Mouse (Mus musculus) MN1 (cell line): ENCODE measurements around the gene Cdkn3.
"Not testable (repeated sequence)": the region's sequence is repeated elsewhere in the genome, so short reads cannot be mapped to it uniquely, and the experiment has no call there.

Source experiments
- DNase-seq: peaks from one replicate; pipeline ENCODE4 v3.0.0-alpha.2; 2016; ENCODE audit warnings: low spot score

Cdkn3 gene

DNA sequence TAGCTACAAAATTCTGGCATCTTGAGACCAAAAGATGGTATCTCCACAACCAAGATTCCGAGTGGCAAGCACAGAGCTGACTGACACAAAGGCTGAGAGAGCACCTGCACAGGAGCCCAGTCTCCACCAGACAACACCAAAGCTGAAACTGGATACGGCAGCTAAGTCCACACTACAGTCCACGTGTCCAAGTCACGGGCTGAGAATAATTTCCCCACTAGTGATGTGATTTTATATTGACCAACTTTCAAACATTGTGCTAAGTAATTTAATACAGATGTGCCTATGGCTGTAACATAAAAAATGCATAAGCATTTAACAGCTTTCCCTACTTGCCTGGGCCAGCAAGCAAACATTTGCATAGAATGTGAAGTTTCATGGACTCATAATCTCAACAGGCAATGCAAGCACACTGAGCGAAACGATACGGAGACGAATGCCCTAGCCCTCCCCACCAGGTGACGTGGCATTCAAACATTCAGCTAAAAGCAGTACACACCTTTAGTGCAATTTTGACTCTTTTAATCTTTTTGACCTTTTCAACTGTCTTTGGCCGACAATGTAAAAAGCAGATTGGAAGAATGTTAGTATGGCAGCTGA is 23.1 kb downstream of the Cdkn3 start:
- DNase-seq = no peak

DNA sequence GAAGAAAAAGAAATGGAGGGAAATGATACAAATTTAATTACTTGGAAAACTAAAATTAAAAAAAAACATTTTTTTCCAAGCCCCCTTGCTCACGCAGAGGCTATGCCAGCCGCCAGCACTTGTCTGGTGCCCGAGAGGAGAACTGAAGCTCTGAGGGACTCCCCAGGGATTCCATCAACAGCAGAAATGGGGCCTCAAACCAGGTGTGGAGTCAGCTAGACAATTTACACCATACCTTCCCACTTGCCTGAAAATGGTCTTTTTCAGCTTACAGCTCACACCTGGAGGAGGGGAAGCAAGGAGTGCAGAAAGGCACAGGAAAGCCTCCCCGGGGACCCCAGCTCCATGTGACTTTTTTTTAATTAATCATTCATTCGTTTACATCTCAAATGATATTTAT is 24.9 kb downstream of the Cdkn3 start:
- no peak for DNase-seq

DNA sequence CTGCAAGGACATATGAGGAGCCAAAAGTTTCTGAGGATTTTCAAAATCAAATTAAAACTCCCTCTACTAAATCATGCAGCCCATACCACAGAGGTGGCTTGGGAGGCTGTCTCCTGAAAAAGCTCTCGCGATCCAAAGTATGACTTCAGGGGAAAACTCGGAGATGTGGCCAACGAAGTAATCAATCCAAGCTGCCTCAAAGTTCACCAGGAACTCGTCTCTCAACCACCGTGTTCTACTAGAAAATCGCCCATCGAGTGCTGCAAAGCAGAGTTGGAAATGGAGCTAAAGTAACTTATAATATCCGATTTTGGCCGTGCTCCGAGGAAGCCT is 27.1 kb downstream of the Cdkn3 start:
- no peak for DNase-seq

DNA sequence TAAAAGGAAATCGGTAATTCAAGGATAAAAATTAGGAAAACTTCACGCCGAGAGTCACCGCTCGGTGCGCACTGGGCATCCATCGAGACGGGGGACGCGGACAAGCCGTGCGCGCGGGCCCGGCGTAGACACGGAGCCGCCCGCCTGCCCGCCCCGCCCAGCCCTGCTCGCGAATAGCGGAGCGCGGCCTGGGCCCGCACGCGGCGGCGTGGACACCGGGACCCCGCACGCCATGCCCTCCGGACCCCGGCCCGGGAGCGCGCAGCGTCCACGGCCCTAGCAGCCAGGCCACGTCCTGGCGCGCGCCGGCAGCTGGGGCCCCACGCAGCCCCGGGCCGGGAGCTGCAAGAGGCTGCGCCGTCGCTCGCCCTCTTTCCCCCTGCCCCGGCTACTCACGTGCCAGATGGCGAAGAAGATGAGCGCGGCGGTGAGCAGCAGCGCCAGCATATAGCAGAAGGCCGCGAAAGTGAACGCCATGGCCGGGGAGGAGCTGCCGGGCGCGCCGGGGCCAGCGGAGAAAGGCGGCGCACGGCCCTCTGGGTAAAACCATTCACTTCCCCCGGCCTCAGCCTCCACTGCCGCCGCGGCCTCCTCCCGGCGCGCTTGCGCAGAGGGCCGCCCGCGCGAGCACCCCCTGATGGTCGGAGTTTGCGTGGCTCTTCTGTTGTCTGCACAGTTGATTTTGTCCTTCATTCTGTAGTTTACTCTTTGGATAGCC is 27.6 kb downstream of the Cdkn3 start, which contains the start of gene Cnih1:
TSS of gene Cnih1 (minus strand) at position 625 of the 718 bp plus-strand sequence.
- peak; percentile 91 for DNase-seq

DNA sequence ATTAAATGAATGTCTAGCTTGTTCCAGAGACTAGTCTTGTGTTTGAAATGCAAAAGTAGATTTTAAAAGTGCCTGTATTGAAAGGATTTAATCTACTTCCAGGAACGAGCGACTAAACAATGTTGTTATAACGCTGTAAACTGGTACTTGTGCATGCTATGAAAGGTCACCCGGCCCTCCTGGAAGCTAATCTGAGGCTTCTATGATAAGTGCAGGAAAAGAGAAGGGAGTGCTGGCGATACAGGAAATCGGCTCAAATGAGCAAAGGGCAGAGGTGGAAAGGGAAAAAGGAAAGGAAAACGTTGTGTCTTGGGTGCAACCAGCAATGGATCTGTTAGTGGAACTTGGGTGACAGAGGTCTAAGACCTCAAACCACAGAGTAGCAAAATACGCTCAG is 28.2 kb downstream of the Cdkn3 start:
- DNase-seq = no peak

DNA sequence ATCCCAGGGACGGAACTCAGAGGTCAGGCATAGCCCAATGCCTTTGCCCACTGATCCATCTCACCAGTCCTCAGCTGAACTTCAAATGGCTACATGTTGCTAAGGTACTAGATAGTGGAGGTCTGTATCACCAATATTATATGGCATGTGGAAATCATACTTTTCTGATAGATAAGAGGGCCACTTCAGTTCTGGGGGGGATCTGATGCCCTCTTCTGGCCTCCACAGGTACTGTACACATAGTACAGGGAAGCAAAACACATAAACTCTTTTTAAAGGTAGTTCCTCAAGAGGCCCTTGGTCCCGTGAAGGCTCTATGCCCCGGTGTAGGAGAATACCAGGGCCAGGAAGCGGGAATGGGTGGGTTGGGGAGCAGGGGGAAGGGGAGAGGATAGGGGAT is 30.0 kb downstream of the Cdkn3 start:
- DNase-seq = no peak

DNA sequence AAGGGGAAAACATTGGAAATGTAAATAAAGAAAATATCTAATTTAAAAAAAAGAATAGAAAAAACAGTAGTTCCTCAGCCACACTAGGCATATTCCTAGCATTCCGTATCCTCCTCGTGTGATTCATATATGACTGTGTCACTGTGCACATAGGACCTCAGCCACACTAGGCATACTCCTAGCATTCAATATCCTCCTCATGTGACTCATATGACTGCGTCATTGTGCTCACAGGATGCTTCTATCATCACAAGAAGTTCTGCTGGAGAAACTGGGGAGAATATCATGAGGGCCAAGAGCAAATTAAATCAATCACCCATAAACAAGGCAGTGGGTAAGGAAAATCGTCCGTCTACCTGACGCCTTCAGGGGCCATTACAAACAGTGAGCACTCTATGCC is 30.4 kb downstream of the Cdkn3 start:
- DNase-seq = no peak

DNA sequence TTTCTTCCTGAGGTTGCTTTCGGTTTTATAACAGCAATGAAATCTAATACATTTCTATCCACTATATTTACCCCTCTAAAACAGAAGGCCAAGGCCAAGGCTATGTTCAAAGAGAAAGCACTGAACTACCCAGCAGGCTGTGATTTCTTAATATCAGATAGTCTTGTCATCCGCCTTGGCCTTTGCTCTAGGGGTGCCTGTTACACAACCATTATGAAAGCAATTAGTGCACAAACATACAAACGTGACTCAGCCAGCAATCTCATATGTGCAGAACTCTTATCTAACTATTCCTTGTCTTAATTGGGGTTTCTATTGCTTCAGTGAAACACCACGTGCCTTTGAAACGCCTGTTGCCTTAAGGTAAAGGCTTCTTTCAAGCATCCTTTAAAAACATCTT is 33.8 kb downstream of the Cdkn3 start:
- no peak for DNase-seq

DNA sequence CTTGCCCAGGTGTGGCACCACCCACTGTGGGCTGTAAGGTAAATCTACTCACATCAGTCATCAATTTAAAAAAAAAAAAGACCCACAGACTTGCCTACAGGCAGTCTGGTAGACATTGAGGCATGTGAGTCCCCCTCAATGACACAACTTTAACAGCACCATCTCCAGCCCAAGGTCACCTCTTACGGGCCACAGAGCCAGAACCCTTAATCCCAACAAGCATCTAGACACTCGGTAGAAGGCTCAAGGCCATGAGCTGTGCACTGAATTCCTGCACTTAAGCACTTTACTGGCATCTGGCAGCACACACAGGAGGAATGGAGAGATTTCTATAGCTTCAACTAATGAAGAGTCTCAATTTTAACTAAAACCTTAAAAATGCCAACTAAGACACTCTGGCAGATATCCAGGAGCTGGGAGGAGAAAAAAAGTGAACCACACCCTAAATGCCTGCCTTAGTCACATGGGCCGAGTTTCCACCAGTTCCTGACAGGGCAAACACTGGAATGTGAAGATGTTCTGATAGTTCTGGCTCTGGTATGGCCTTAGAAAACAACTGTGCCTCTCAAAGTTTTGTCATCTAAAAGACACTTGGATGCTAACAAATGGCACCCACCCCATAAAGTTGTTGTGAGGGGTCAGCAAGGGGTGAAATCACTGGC is 40.5 kb downstream of the Cdkn3 start:
- DNase-seq = no peak

DNA sequence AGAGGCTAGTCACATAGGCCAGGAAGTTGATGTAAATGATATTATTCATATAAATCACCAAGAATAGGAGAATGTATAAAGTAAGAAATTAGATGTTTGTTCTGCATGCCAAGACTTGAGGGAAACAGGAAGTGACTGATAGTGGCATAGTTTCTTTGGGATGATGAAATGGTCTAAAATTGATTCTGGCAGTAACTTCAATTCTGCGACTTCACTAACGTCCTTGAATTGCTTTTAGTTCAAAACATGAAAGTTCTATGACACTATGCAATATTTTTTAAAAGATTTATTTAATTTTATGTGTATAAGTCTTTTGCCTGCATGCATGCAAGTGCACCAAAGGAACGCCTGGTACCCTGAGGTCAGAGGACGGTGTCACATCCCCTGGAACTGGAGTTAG is 42.9 kb downstream of the Cdkn3 start:
- no peak for DNase-seq

DNA sequence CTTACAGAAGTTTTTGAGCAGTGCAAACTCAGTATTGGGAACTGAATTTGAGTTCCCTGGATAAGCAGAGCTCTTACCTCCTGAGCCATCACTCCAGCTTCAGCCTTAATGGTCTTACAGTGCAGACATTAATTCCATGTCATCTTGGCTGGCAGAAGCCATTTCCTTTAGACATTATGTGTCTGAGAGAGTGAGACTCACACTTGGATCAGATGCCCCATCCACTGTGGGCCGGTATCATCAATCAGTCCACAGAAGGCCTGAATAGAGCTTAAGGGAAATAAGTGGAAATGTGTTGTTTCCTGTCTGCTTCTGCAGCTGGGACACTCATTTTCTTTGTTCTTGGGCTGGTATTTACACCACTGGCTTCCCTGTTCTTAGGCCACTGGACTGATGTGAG is 43.5 kb downstream of the Cdkn3 start:
- no peak for DNase-seq

DNA sequence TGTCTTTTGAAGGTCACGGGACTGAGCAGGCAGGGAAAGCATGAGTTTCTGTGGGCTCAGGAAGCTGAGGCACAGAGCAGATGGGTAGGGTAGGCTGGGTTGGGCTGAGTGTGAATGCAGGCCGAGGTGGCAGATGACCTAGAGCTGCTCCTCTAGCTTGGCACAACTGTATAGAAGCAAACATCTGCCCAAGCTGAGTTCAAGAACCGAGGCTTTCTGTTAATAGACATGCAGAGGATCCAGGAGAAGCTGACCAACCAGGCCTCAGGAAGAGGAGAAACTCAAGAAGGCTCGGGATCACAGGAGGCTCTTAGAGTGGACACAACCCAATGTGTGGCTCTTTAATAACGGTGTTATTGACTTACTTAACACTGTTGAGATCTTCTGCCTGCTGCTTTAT is 45.8 kb downstream of the Cdkn3 start:
- no peak for DNase-seq

DNA sequence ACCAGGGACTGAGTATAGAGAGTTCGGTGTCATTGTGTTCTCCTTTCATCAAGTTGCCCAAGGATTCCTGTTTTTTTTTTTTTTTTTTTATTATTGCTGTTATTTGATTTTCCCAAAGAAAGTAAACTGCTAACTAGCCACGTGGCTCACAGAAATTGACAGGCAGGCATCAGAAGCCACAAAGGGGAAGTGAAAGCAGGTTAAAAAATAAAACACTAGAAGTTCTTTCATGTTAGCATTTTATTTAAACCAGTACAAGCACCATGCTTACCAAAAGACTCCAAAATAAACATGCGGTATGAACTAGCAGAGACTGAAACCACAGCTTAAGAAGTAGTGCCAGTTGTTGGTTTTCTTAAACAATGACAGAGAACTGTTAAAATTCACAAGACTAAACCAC is 47.6 kb downstream of the Cdkn3 start:
- DNase-seq = no peak

DNA sequence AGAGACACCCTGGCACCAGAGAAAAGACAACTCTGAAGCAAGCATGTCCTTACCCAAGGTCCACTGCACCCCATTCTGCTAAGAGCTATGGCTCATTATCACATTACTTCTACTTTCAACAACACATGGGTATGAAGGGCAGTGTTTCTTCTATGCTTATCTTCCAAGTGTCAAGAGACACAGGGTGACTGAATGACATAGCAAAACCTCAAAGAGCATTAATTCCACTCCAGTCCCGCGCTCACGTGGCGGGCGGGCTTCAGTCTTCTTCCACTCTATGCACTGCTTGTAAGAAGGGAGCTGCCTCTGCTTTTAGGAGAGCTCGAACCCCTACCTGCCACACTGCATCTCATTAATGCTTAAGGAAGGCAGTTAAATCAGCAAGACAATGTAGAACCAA is 55.3 kb downstream of the Cdkn3 start:
- DNase-seq = no peak

DNA sequence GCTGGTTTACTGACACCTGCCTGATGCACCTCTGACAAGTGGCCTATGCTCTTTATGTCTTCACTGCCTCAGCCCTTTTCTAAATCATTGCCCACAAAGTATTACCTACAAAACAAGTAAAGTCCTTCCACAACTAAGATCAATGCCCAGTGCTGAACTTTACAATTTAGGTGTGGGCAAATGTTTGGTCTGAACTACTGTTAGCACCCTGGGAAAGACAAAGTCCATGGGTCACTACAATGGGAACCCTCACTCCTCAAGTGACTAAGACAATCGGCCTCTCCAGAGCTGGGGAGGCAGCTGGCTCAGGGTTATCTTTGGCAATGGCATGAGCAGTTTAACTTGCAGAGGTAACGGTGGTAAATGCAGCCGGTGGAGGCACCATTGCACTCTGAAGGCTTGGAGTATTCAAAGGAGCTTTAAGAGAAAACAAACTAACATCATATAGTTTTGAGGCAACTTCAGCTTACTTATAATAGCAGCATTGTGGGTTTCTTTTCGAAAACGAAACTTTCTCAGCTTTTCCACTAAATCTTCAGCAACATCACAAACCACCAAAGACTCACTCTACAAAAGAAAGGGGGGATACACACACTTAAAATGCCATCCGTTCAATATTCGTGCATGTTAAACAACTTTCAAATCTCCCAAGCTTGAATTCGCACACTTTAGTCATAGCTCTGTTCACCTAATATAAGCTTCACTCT is 56.7 kb downstream of the Cdkn3 start:
- no peak for DNase-seq

DNA sequence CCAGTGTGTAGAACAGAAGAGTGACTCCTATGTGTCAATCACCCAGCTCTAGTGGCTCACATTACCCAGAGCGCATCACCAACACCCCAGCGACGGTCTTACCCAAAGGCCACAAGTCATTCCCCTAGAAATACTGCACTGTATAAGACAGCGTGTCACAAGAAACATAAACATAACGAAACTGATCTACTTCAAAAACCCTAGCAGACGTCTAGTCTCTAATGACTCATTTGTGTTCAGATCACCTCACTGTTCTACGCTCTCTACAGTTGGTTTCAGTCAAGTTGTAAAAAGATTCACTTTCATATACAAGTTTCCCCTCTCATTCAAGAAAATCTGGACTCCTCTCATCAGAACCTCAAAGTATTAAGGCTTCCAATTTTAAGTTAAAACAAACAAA is 58.4 kb downstream of the Cdkn3 start:
- DNase-seq = no peak

DNA sequence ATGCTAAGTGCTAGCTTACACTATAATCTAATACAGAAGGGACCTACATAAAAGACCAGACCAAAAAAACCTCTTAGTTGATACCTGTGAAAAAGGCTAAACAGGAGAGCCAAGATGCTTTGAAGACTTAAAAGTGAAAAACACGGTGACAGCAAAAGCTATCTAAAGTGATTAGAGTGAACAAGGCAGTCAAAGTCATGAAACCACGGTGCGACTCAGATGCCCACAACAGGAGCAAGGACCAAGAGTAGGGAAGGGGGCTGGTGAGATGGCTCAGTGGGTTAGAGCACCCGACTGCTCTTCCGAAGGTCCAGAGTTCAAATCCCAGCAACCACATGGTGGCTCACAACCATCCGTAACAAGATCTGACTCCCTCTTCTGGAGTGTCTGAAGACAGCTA is 59.6 kb downstream of the Cdkn3 start:
- DNase-seq = not testable (repeated sequence)
